In the genomic region with DNA sequence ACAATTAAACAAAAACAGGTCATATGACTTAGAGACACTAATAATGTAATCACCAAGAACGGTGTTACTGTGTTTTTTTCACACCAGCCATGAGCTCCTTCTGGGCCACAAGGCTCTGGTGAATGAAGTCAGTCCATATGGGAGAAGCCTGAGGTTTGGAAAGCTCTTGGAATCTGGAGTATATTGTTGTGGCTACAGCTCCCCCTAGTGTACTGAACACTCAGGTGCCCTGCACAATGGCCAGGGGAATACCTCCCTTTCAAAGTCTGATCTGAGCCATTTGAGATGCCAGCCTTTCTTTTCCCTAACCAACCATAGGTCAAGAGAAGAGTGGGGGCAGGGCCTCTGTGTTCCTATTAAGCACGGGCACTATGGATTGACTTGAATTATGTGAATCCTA, we compare ENCODE assay signal across 8 mouse cellular contexts.
DNase-seq lines count a peak whose midpoint lies in the region; ATAC-seq lines count a peak whose summit lies in the region.

No protein-coding gene starts in this region.

- no peak overlapping the region for H3K27ac ChIP-seq in embryonic facial prominence, embryonic 11.5 days (replicated peaks; ENCODE audit: low read depth, low read length)
- H3K27ac ChIP-seq in heart, embryonic 12.5 days (ENCODE audit: poor library complexity, severe bottlenecking) = no peak overlapping the region
- no peak overlapping the region for H3K27ac ChIP-seq in kidney, embryonic 15.5 days
- no peak overlapping the region for H3K27ac ChIP-seq in limb, embryonic 13.5 days
- H3K27ac ChIP-seq in midbrain, embryonic 15.5 days = no peak overlapping the region

- WGBS in embryonic facial prominence, embryonic 11.5 days = 5% methylated on average over 2 of the region's 2 CpGs
- WGBS in heart, embryonic 12.5 days = 3% methylated on average over 2 of the region's 2 CpGs
- 9% methylated on average over 2 of the region's 2 CpGs for WGBS in kidney, embryonic 15.5 days
- WGBS in limb, embryonic 13.5 days = 9% methylated on average over 2 of the region's 2 CpGs
- WGBS in midbrain, embryonic 15.5 days = 5% methylated on average over 2 of the region's 2 CpGs

- H3K4me2 ChIP-seq in embryonic facial prominence, embryonic 11.5 days (ENCODE audit: low read depth, low read length) = no peak overlapping the region
- H3K4me2 ChIP-seq in heart, embryonic 12.5 days = no peak overlapping the region
- no peak overlapping the region for H3K4me2 ChIP-seq in kidney, embryonic 15.5 days
- no peak overlapping the region for H3K4me2 ChIP-seq in limb, embryonic 13.5 days (replicated peaks)
- no peak overlapping the region for H3K4me2 ChIP-seq in midbrain, embryonic 15.5 days

- H3K9ac ChIP-seq in embryonic facial prominence, embryonic 11.5 days (replicated peaks; ENCODE audit: low read length) = no peak overlapping the region
- H3K9ac ChIP-seq in heart, embryonic 12.5 days = no peak overlapping the region
- H3K9ac ChIP-seq in kidney, embryonic 15.5 days = no peak overlapping the region
- no peak overlapping the region for H3K9ac ChIP-seq in limb, embryonic 13.5 days
- no peak overlapping the region for H3K9ac ChIP-seq in midbrain, embryonic 15.5 days

- peak; percentile 67 for DNase-seq in CD4-positive, CD25-positive, alpha-beta regulatory T cell, adult 2 months (ENCODE audit: low read depth, low spot score)
- DNase-seq in adrenal gland, postnatal 14 days = peak; percentile 78
- peak; percentile 90 for DNase-seq in embryonic facial prominence, embryonic 11.5 days (ENCODE audit: low spot score)
- DNase-seq in telencephalon, adult 2 months (ENCODE audit: low read depth, low spot score) = peak; percentile 62

- no peaks in the 10 kb centered on the region for H3K9me3 ChIP-seq in embryonic facial prominence, embryonic 11.5 days (replicated peaks; ENCODE audit: control insufficient read depth, low read length)
- H3K9me3 ChIP-seq in heart, embryonic 12.5 days (replicated peaks) = no peaks in the 10 kb centered on the region
- no peaks in the 10 kb centered on the region for H3K9me3 ChIP-seq in kidney, embryonic 15.5 days (replicated peaks)
- no peaks in the 10 kb centered on the region for H3K9me3 ChIP-seq in limb, embryonic 13.5 days
- no peaks in the 10 kb centered on the region for H3K9me3 ChIP-seq in midbrain, embryonic 15.5 days

- ATAC-seq in embryonic facial prominence, embryonic 11.5 days (replicated peaks; ENCODE audit: insufficient number of reproducible peaks, low FRiP score, low TSS enrichment, low read depth) = peak; percentile 86
- peak; percentile 73; the same call in 1 of the 2 replicates for ATAC-seq in heart, embryonic 12.5 days (ENCODE audit: insufficient number of reproducible peaks, low FRiP score)
- ATAC-seq in kidney, embryonic 15.5 days (replicated peaks; ENCODE audit: low FRiP score) = peak; percentile 81
- ATAC-seq in limb, embryonic 13.5 days (ENCODE audit: low FRiP score, low read depth) = peak; percentile 89
- ATAC-seq in midbrain, embryonic 15.5 days (replicated peaks) = peak; percentile 91

- no peaks in the 10 kb centered on the region for H3K36me3 ChIP-seq in embryonic facial prominence, embryonic 11.5 days (replicated peaks; ENCODE audit: control insufficient read depth, insufficient read depth, low read depth, low read length)
- H3K36me3 ChIP-seq in heart, embryonic 12.5 days = no peaks in the 10 kb centered on the region
- no peaks in the 10 kb centered on the region for H3K36me3 ChIP-seq in kidney, embryonic 15.5 days
- no peaks in the 10 kb centered on the region for H3K36me3 ChIP-seq in limb, embryonic 13.5 days
- H3K36me3 ChIP-seq in midbrain, embryonic 15.5 days (replicated peaks) = no peaks in the 10 kb centered on the region

- H3K4me1 ChIP-seq in embryonic facial prominence, embryonic 11.5 days (ENCODE audit: control insufficient read depth, insufficient read depth, low read length) = no peaks in the 10 kb centered on the region; the same call in 1 of the 2 replicates
- H3K4me1 ChIP-seq in heart, embryonic 12.5 days (replicated peaks) = 0 out of 2 replicates have a peak, but pooled peaks cover 3% of the 10 kb centered on the region
- H3K4me1 ChIP-seq in kidney, embryonic 15.5 days = 0 out of 2 replicates have a peak, but pooled peaks cover 9% of the 10 kb centered on the region
- peaks cover 12% of the 10 kb centered on the region; the same call in 1 of the 2 replicates for H3K4me1 ChIP-seq in limb, embryonic 13.5 days
- H3K4me1 ChIP-seq in midbrain, embryonic 15.5 days = 0 out of 2 replicates have a peak, but pooled peaks cover 5% of the 10 kb centered on the region

- no peaks in the 10 kb centered on the region for H3K27me3 ChIP-seq in embryonic facial prominence, embryonic 11.5 days (ENCODE audit: control insufficient read depth, insufficient read depth, low read length)
- H3K27me3 ChIP-seq in heart, embryonic 12.5 days (replicated peaks) = no peaks in the 10 kb centered on the region
- no peaks in the 10 kb centered on the region for H3K27me3 ChIP-seq in kidney, embryonic 15.5 days
- H3K27me3 ChIP-seq in limb, embryonic 13.5 days = no peaks in the 10 kb centered on the region
- H3K27me3 ChIP-seq in midbrain, embryonic 15.5 days (replicated peaks) = no peaks in the 10 kb centered on the region

- H3K4me3 ChIP-seq in embryonic facial prominence, embryonic 11.5 days (ENCODE audit: low read depth, low read length) = no peak overlapping the region
- H3K4me3 ChIP-seq in heart, embryonic 12.5 days = no peak overlapping the region
- H3K4me3 ChIP-seq in kidney, embryonic 15.5 days (replicated peaks) = no peak overlapping the region
- H3K4me3 ChIP-seq in limb, embryonic 13.5 days = no peak overlapping the region
- no peak overlapping the region for H3K4me3 ChIP-seq in midbrain, embryonic 15.5 days
